Mouse (Mus musculus): ENCODE results near the gene Sdhaf1.

DNA sequence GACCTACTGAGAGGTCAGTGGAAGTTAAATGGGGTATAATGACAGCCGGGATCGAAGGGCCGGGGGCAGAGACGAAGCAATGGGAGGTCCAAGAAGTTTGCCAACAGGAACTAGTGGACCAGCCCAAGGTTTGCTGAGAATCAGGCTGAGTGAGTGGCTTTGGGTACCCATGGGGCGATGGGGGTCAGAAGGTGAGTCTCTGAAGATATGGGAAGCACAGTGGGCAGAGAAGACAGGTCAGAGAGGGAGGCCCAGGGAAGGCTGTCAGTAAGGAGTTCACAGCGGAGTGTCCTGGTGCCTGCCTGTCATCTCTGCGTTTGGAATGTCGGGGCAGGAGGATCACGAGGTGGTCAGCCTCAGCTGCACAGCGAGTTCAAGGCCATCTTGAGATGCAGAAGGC, 4.7 kb upstream of the Sdhaf1 start:
- TF ChIP-seq GATA1 (IDR thresholded peaks at IDR 0.05; ENCODE audit: low read length) (no peak), TAL1 (IDR thresholded peaks at IDR 0.05; ENCODE audit: low read length) (no peak)

Measured in erythroblast, embryonic 14.5 days (primary cell).